Mouse (Mus musculus): Measurements from ENCODE around the gene Slc35f1. TPM values are rescaled to one million over a fixed set of nuclear protein-coding genes. Genes with fewer than 3 reads are reported as not detected.

Slc35f1 gene
- polyA plus RNA-seq, 1 experiment, result not detected

DNA sequence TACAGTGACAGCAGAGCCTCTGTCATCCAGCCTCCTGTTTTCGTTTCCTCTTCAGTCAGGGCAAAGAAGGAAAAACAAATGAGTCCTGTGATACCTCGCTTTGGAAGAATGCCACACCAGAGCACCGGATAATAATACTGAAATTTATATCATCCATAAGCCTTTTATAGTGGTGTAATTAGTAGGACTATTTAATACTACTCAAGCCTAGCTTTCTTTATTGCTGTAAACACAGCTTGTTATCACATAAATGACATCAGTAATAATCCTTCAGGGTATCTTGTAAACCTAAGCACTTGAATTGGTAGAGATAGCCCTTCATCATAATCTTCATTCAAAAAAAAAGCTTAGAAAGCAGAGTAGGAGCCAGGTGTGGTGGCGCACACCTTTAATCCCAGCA lies 266.4 kb downstream of the Slc35f1 start:
- no peak overlapping the region for H3K4me3 ChIP-seq (replicated peaks)
- no peak for TF ChIP-seq GATA1 (IDR thresholded peaks at IDR 0.05; ENCODE audit: borderline replicate concordance, low read length)
- no peak for TF ChIP-seq FLI1 (IDR thresholded peaks at IDR 0.05; ENCODE audit: low read length)
- no peaks in the 10 kb centered on the region for H3K4me1 ChIP-seq
- H3K9me3 ChIP-seq, result peaks cover 4% of the 10 kb centered on the region; the same call in 1 of the 2 replicates
- H3K36me3 ChIP-seq (replicated peaks; ENCODE audit: low read length), result no peaks in the 10 kb centered on the region
- no peaks in the 10 kb centered on the region for H3K27me3 ChIP-seq (replicated peaks)

GRCm38 (mm10) chr10:52979251-52979650 lies 288.9 kb downstream of the Slc35f1 start:
- Histone ChIP-seq H3K36me3 (replicated peaks; ENCODE audit: low read length) (no peaks in the 10 kb centered on the region), H3K4me1 (no peaks in the 10 kb centered on the region), H3K27me3 (replicated peaks) (no peaks in the 10 kb centered on the region), H3K4me3 (replicated peaks) (no peak overlapping the region), H3K9me3 (0 out of 2 replicates have a peak, but pooled peaks cover 4% of the 10 kb centered on the region)
- no peak for TF ChIP-seq GATA1 (IDR thresholded peaks at IDR 0.05; ENCODE audit: borderline replicate concordance, low read length)
- TF ChIP-seq FLI1 (IDR thresholded peaks at IDR 0.05; ENCODE audit: low read length), result no peak

GRCm38 (mm10) chr10:52982836-52983235 lies 292.5 kb downstream of the Slc35f1 start:
- no peaks in the 10 kb centered on the region for H3K9me3 ChIP-seq
- H3K27me3 ChIP-seq (replicated peaks), result no peaks in the 10 kb centered on the region
- H3K4me1 ChIP-seq, result no peaks in the 10 kb centered on the region
- TF ChIP-seq GATA1 (IDR thresholded peaks at IDR 0.05; ENCODE audit: borderline replicate concordance, low read length) (no peak), FLI1 (IDR thresholded peaks at IDR 0.05; ENCODE audit: low read length) (no peak)
- no peak overlapping the region for H3K4me3 ChIP-seq (replicated peaks)
- no peaks in the 10 kb centered on the region for H3K36me3 ChIP-seq (replicated peaks; ENCODE audit: low read length)

DNA sequence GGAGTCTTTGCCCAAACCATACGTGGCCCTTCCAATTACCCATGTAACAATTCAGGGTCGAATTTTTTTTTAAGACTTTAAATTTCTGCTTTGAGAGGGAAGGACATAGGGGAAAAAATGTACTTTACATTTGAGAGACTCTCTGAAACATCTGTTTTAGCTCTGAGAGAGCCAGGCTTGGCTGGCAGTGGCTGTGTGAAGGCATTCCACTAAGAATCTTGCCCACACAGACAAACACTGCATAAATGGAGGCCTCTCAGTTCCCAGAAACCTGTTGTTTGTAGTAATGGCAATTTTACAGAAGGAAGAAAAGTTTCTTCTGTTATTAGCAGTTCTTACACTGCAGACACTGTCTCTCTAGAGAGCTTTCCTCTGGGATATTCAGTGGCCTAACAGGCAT lies 301.9 kb downstream of the Slc35f1 start:
- Histone ChIP-seq H3K27me3 (replicated peaks) (no peaks in the 10 kb centered on the region), H3K36me3 (replicated peaks; ENCODE audit: low read length) (no peaks in the 10 kb centered on the region), H3K9me3 (0 out of 2 replicates have a peak, but pooled peaks cover 4% of the 10 kb centered on the region), H3K4me3 (replicated peaks) (no peak overlapping the region), H3K4me1 (no peaks in the 10 kb centered on the region)
- TF ChIP-seq FLI1 (IDR thresholded peaks at IDR 0.05; ENCODE audit: low read length), result no peak
- TF ChIP-seq GATA1 (IDR thresholded peaks at IDR 0.05; ENCODE audit: borderline replicate concordance, low read length), result no peak

DNA sequence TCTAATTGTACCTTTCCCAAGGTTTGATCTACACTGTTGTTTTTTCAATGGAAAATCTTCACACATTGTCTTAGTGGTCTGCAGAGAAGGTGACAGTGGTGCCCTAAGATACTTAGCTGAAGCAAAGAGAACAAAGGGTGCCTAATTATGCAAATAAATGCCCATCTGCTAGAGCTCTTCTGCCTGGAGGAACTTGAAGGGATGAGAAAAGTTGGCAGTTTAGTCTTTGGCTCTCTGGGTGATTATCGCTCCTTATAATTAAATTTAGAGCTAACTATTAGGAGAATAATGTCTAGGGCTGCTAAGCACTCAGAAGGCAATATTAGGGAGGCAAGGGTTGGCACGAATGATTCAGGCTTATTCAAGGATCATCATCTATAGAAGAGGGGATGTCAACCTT lies 306.6 kb downstream of the Slc35f1 start:
- H3K36me3 ChIP-seq (replicated peaks; ENCODE audit: low read length), result no peaks in the 10 kb centered on the region
- no peak for TF ChIP-seq GATA1 (IDR thresholded peaks at IDR 0.05; ENCODE audit: borderline replicate concordance, low read length)
- no peak for TF ChIP-seq FLI1 (IDR thresholded peaks at IDR 0.05; ENCODE audit: low read length)
- no peak overlapping the region for H3K4me3 ChIP-seq (replicated peaks)
- no peaks in the 10 kb centered on the region for H3K4me1 ChIP-seq
- no peaks in the 10 kb centered on the region for H3K9me3 ChIP-seq
- H3K27me3 ChIP-seq (replicated peaks), result no peaks in the 10 kb centered on the region

DNA sequence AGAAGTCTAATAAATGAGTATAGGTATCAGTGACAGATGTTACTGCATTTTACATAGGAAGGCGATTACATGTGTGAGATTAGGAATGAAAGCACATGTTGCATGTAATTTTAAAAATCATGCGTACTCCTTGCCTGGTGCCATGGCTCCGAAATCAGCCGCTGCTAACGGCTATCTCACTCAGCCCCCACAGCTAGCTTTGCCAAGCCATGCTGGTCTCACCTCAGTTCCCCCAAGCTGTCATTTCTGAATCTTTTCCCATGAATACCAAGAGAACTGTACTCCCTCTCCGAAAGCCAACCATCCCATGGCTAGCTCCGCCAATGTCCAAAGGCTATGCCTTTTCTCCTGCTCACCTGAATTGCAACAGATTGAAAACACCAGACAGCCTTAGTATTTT lies 310.8 kb downstream of the Slc35f1 start:
- Histone ChIP-seq H3K4me1 (no peaks in the 10 kb centered on the region), H3K4me3 (replicated peaks) (no peak overlapping the region), H3K36me3 (replicated peaks; ENCODE audit: low read length) (no peaks in the 10 kb centered on the region), H3K9me3 (no peaks in the 10 kb centered on the region), H3K27me3 (replicated peaks) (no peaks in the 10 kb centered on the region)
- TF ChIP-seq FLI1 (IDR thresholded peaks at IDR 0.05; ENCODE audit: low read length) (no peak), GATA1 (IDR thresholded peaks at IDR 0.05; ENCODE audit: borderline replicate concordance, low read length) (no peak)

- H3K9me3 ChIP-seq, result no peaks in the 10 kb centered on the region
- TF ChIP-seq FLI1 (IDR thresholded peaks at IDR 0.05; ENCODE audit: low read length) (no peak), GATA1 (IDR thresholded peaks at IDR 0.05; ENCODE audit: borderline replicate concordance, low read length) (no peak)
- no peaks in the 10 kb centered on the region for H3K36me3 ChIP-seq (replicated peaks; ENCODE audit: low read length)
- H3K27me3 ChIP-seq (replicated peaks), result no peaks in the 10 kb centered on the region
- H3K4me1 ChIP-seq, result no peaks in the 10 kb centered on the region
- no peak overlapping the region for H3K4me3 ChIP-seq (replicated peaks)
Measured at GRCm38 (mm10) chr10:53006229-53007190, 316.2 kb downstream of the Slc35f1 start.

DNA sequence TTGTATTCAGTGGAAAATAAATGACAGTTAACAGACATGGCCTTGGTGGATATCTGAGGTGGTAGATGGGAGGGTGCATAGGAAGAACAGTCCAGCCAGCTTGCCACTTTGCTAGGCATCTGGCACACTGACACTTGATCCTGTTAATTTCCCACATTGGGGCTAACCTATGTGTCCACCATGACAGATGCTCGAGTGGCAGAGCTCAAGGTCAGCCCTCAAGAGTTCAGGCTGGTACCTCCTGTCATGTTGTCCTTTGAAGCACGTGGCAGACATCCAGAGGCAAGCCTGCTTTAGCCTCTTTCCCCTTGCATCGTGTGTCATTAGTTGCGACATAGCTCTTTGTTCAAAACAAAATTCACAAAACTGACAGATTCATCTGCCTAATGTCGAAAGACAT lies 323.5 kb downstream of the Slc35f1 start:
- Histone ChIP-seq H3K36me3 (replicated peaks; ENCODE audit: low read length) (no peaks in the 10 kb centered on the region), H3K4me3 (replicated peaks) (no peak overlapping the region), H3K4me1 (no peaks in the 10 kb centered on the region), H3K9me3 (no peaks in the 10 kb centered on the region), H3K27me3 (replicated peaks) (no peaks in the 10 kb centered on the region)
- no peak for TF ChIP-seq GATA1 (IDR thresholded peaks at IDR 0.05; ENCODE audit: borderline replicate concordance, low read length)
- no peak for TF ChIP-seq FLI1 (IDR thresholded peaks at IDR 0.05; ENCODE audit: low read length)

DNA sequence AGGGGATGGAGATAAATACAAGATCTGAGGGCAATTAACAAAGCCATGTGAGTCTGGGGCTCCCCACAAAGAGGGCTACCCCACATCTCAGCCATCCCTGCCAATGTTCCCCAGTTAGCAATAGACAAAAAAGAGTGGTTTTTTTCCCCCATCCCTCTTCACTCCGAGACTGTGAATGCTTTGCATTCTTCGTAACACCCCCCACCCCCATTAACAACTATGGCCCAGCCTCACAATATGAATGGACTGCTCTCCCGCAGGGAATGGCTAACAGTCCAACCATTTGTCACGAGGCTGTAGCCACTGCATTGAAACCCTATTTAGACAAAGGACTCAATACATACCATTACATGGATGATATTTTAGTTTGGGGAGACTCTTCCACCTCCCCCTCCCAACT lies 338.1 kb downstream of the Slc35f1 start:
- 0 out of 2 replicates have a peak, but pooled peaks cover 3% of the 10 kb centered on the region for H3K4me1 ChIP-seq
- no peaks in the 10 kb centered on the region for H3K27me3 ChIP-seq (replicated peaks)
- H3K9me3 ChIP-seq, result no peaks in the 10 kb centered on the region
- no peak overlapping the region for H3K4me3 ChIP-seq (replicated peaks)
- H3K36me3 ChIP-seq (replicated peaks; ENCODE audit: low read length), result no peaks in the 10 kb centered on the region
- TF ChIP-seq GATA1 (IDR thresholded peaks at IDR 0.05; ENCODE audit: borderline replicate concordance, low read length) (no peak), FLI1 (IDR thresholded peaks at IDR 0.05; ENCODE audit: low read length) (no peak)

GRCm38 (mm10) chr10:53035202-53035601 lies 344.9 kb downstream of the Slc35f1 start:
- TF ChIP-seq GATA1 (IDR thresholded peaks at IDR 0.05; ENCODE audit: borderline replicate concordance, low read length), result no peak
- no peak for TF ChIP-seq FLI1 (IDR thresholded peaks at IDR 0.05; ENCODE audit: low read length)
- Histone ChIP-seq H3K4me3 (replicated peaks) (no peak overlapping the region), H3K36me3 (replicated peaks; ENCODE audit: low read length) (no peaks in the 10 kb centered on the region), H3K4me1 (no peaks in the 10 kb centered on the region), H3K27me3 (replicated peaks) (no peaks in the 10 kb centered on the region), H3K9me3 (no peaks in the 10 kb centered on the region)
